Mouse (Mus musculus): Measurements from ENCODE around the gene Cers2. TPM values are rescaled to one million over a fixed set of nuclear protein-coding genes. Genes with fewer than 3 reads are reported as not detected.
A peak's percentile ranks its signal among the peaks of the same experiment; 100 is the strongest.
"Not testable (repeated sequence)": the region's sequence is repeated elsewhere in the genome, so short reads cannot be mapped to it uniquely, and the experiment has no call there.

Gene Cers2
- polyA plus RNA-seq, 1 experiment = 110 TPM

- Histone ChIP-seq H3K4me1 (ENCODE audit: control insufficient read depth, insufficient read depth, low read length) (no peaks in the 10 kb centered on the region), H3K27ac (ENCODE audit: insufficient read depth, low read length) (no peak overlapping the region), H3K4me3 (ENCODE audit: insufficient read depth, low read length) (no peak overlapping the region)
- TF ChIP-seq CTCF (IDR thresholded peaks at IDR 0.05; ENCODE audit: extremely low read depth, insufficient read depth, low read length) (no peak), POLR2A (IDR thresholded peaks at IDR 0.05; ENCODE audit: extremely low read depth, insufficient read depth, low read length) (no peak)
Measured at GRCm38 (mm10) chr3:95323429-95323828, 8.8 kb downstream of the Cers2 start.

GRCm38 (mm10) chr3:95324454-95325144 is 10.0 kb downstream of the Cers2 start:
- Histone ChIP-seq H3K4me1 (ENCODE audit: control insufficient read depth, insufficient read depth, low read length) (no peaks in the 10 kb centered on the region), H3K27ac (ENCODE audit: insufficient read depth, low read length) (no peak overlapping the region), H3K4me3 (ENCODE audit: insufficient read depth, low read length) (no peak overlapping the region)
- TF ChIP-seq POLR2A (IDR thresholded peaks at IDR 0.05; ENCODE audit: extremely low read depth, insufficient read depth, low read length) (no peak), CTCF (IDR thresholded peaks at IDR 0.05; ENCODE audit: extremely low read depth, insufficient read depth, low read length) (0 out of 2 replicates have a peak, but pooled peaks have one; percentile 8)

- no peak for TF ChIP-seq CTCF (IDR thresholded peaks at IDR 0.05; ENCODE audit: extremely low read depth, insufficient read depth, low read length)
- no peak for TF ChIP-seq POLR2A (IDR thresholded peaks at IDR 0.05; ENCODE audit: extremely low read depth, insufficient read depth, low read length)
- no peak overlapping the region for H3K27ac ChIP-seq (ENCODE audit: insufficient read depth, low read length)
- H3K4me1 ChIP-seq (ENCODE audit: control insufficient read depth, insufficient read depth, low read length) = no peaks in the 10 kb centered on the region
- no peak overlapping the region for H3K4me3 ChIP-seq (ENCODE audit: insufficient read depth, low read length)
Measured at GRCm38 (mm10) chr3:95328803-95329404, 14.3 kb downstream of the Cers2 start.

- no peak overlapping the region for H3K27ac ChIP-seq (ENCODE audit: insufficient read depth, low read length)
- H3K4me1 ChIP-seq (ENCODE audit: control insufficient read depth, insufficient read depth, low read length) = no peaks in the 10 kb centered on the region
- TF ChIP-seq CTCF (IDR thresholded peaks at IDR 0.05; ENCODE audit: extremely low read depth, insufficient read depth, low read length) = no peak
- H3K4me3 ChIP-seq (ENCODE audit: insufficient read depth, low read length) = no peak overlapping the region
Measured at GRCm38 (mm10) chr3:95331528-95331927, 16.9 kb downstream of the Cers2 start.

GRCm38 (mm10) chr3:95337345-95337744 is 22.8 kb downstream of the Cers2 start:
- TF ChIP-seq POLR2A (IDR thresholded peaks at IDR 0.05; ENCODE audit: extremely low read depth, insufficient read depth, low read length) (no peak), CTCF (IDR thresholded peaks at IDR 0.05; ENCODE audit: extremely low read depth, insufficient read depth, low read length) (no peak)
- Histone ChIP-seq H3K27ac (ENCODE audit: insufficient read depth, low read length) (no peak overlapping the region), H3K4me3 (ENCODE audit: insufficient read depth, low read length) (no peak overlapping the region), H3K4me1 (ENCODE audit: control insufficient read depth, insufficient read depth, low read length) (no peaks in the 10 kb centered on the region)

- TF ChIP-seq POLR2A (IDR thresholded peaks at IDR 0.05; ENCODE audit: extremely low read depth, insufficient read depth, low read length) = no peak
- TF ChIP-seq CTCF (IDR thresholded peaks at IDR 0.05; ENCODE audit: extremely low read depth, insufficient read depth, low read length) = no peak
- Histone ChIP-seq H3K27ac (ENCODE audit: insufficient read depth, low read length) (no peak overlapping the region), H3K4me3 (ENCODE audit: insufficient read depth, low read length) (no peak overlapping the region), H3K4me1 (ENCODE audit: control insufficient read depth, insufficient read depth, low read length) (no peaks in the 10 kb centered on the region)
Measured at GRCm38 (mm10) chr3:95338251-95338650, 23.7 kb downstream of the Cers2 start.

GRCm38 (mm10) chr3:95343356-95344000 is 28.9 kb downstream of the Cers2 start:
- H3K4me1 ChIP-seq (ENCODE audit: control insufficient read depth, insufficient read depth, low read length); H3K27ac ChIP-seq (ENCODE audit: insufficient read depth, low read length); H3K4me3 ChIP-seq (ENCODE audit: insufficient read depth, low read length): not testable (repeated sequence)

- Histone ChIP-seq H3K27ac (ENCODE audit: insufficient read depth, low read length) (no peak overlapping the region), H3K4me3 (ENCODE audit: insufficient read depth, low read length) (no peak overlapping the region), H3K4me1 (ENCODE audit: control insufficient read depth, insufficient read depth, low read length) (no peaks in the 10 kb centered on the region)
- TF ChIP-seq POLR2A (IDR thresholded peaks at IDR 0.05; ENCODE audit: extremely low read depth, insufficient read depth, low read length) = no peak
- no peak for TF ChIP-seq CTCF (IDR thresholded peaks at IDR 0.05; ENCODE audit: extremely low read depth, insufficient read depth, low read length)
Measured at GRCm38 (mm10) chr3:95346454-95346853, 31.9 kb downstream of the Cers2 start.

GRCm38 (mm10) chr3:95348343-95348742 is 33.8 kb downstream of the Cers2 start:
- H3K4me1 ChIP-seq (ENCODE audit: control insufficient read depth, insufficient read depth, low read length); H3K27ac ChIP-seq (ENCODE audit: insufficient read depth, low read length); H3K4me3 ChIP-seq (ENCODE audit: insufficient read depth, low read length): not testable (repeated sequence)

- Histone ChIP-seq H3K4me1 (ENCODE audit: control insufficient read depth, insufficient read depth, low read length) (no peaks in the 10 kb centered on the region), H3K27ac (ENCODE audit: insufficient read depth, low read length) (no peak overlapping the region), H3K4me3 (ENCODE audit: insufficient read depth, low read length) (no peak overlapping the region)
- no peak for TF ChIP-seq POLR2A (IDR thresholded peaks at IDR 0.05; ENCODE audit: extremely low read depth, insufficient read depth, low read length)
- peak; percentile 48; the same call in 1 of the 2 replicates for TF ChIP-seq CTCF (IDR thresholded peaks at IDR 0.05; ENCODE audit: extremely low read depth, insufficient read depth, low read length)
Measured at GRCm38 (mm10) chr3:95349491-95349890, 34.9 kb downstream of the Cers2 start.

GRCm38 (mm10) chr3:95355911-95356544 is 41.4 kb downstream of the Cers2 start:
- H3K27ac ChIP-seq (ENCODE audit: insufficient read depth, low read length); H3K4me1 ChIP-seq (ENCODE audit: control insufficient read depth, insufficient read depth, low read length): not testable (repeated sequence)
- H3K4me3 ChIP-seq (ENCODE audit: insufficient read depth, low read length) = peak overlapping the region; percentile 66; the same call in 1 of the 2 replicates

- peak within 1 kb of the TSS; percentile 66 for H3K4me3 ChIP-seq (ENCODE audit: insufficient read depth, low read length)
- peak within 1 kb of the TSS; percentile 19; the same call in 1 of the 2 replicates for H3K27ac ChIP-seq (ENCODE audit: insufficient read depth, low read length)
- not testable (repeated sequence) for H3K4me1 ChIP-seq (ENCODE audit: control insufficient read depth, insufficient read depth, low read length)
Measured at GRCm38 (mm10) chr3:95356701-95357449, 42.3 kb downstream of the Cers2 start, which contains the start of gene Setdb1. TSS of gene Setdb1 (minus strand) at chr3:95357202.
